Mouse (Mus musculus): ENCODE data around the gene Vax1.

GRCm38 (mm10) chr19:59164111-59164510, 5.7 kb downstream of the Vax1 start:
- TF ChIP-seq CTCF (IDR thresholded peaks at IDR 0.05; ENCODE audit: low read depth) (no peak), EP300 (IDR thresholded peaks at IDR 0.05; ENCODE audit: low read depth) (no peak)

Data from heart, postnatal 0 days (tissue).